Mouse (Mus musculus) thymus, adult 2 months (tissue): ENCODE measurements around the gene Vwa3b. TPM values are rescaled to one million over a fixed set of nuclear protein-coding genes. Genes with fewer than 3 reads are reported as not detected.

Source experiments
- DNase-seq: peaks from one replicate; pipeline ENCODE4 v3.0.0; 2021
- H3K27ac ChIP-seq: fragments of 200-500 bp; 2 replicates; pipeline ENCODE4 v1.5.1; 2012; ENCODE audit warnings: low read length, control low read depth; ENCODE audit not compliant: control insufficient read depth, insufficient read depth
- H3K27me3 ChIP-seq: fragments of 200-500 bp; 2 replicates; pipeline ENCODE4 v1.6.1; 2012; ENCODE audit warnings: mild to moderate bottlenecking, low read length, moderate library complexity, mixed read lengths; ENCODE audit not compliant: control insufficient read depth, insufficient read depth
- H3K36me3 ChIP-seq: fragments of 200-500 bp; 2 replicates; pipeline ENCODE4 v1.6.1; 2012; ENCODE audit warnings: mild to moderate bottlenecking, low read length, moderate library complexity; ENCODE audit not compliant: control insufficient read depth, insufficient read depth
- H3K4me1 ChIP-seq: fragments of 200-500 bp; replicated peaks from 2 replicates; pipeline ENCODE4 v1.6.1; 2012; ENCODE audit warnings: low read length; ENCODE audit not compliant: control insufficient read depth, insufficient read depth
- H3K4me3 ChIP-seq: fragments of 200-500 bp; 2 replicates; pipeline ENCODE4 v1.5.1; 2012; ENCODE audit warnings: mild to moderate bottlenecking, low read length, control low read depth, moderate library complexity; ENCODE audit not compliant: control insufficient read depth, insufficient read depth
- CTCF ChIP-seq: fragments of 200-500 bp; IDR thresholded peaks from 2 replicates; pipeline ENCODE4 v1.5.1; 2012; ENCODE audit warnings: mild to moderate bottlenecking, control low read depth, low read length, moderate library complexity, borderline replicate concordance; ENCODE audit not compliant: control insufficient read depth, poor library complexity, insufficient read depth; ENCODE audit errors: extremely low read depth
- POLR2A ChIP-seq: fragments of 200-500 bp; IDR thresholded peaks from 2 replicates; pipeline ENCODE4 v1.6.1; 2012; ENCODE audit warnings: mild to moderate bottlenecking, low read length, control low read depth, moderate library complexity; ENCODE audit not compliant: control insufficient read depth, poor library complexity, insufficient read depth; ENCODE audit errors: extremely low read depth
- WGBS: fragments of 180-500 bp; shearing (Covaris S2); methylation state at CpG from one replicate; pipeline ENCODE4 v1.1.7; 2018; 5-methylcytosine and 5-hydroxymethylcytosine counted together
- polyA plus RNA-seq: library from polyadenylated mRNA; depleted of rRNA; stranded (reverse); fragments of >200 nt; gene quantifications from 2 replicates; pipeline ENCODE4 v1.2.3, GENCODE M21; 2012

Gene Vwa3b
- polyA plus RNA-seq, 1 experiment, result 0.13 TPM

GRCm38 (mm10) chr1:37009880-37010279 lies 16.5 kb upstream of the Vwa3b start:
- H3K27ac ChIP-seq, result no peak overlapping the region
- 88% methylated on average over 10 of the region's 10 CpGs for WGBS
- DNase-seq, result no peak
- H3K36me3 ChIP-seq, result no peaks in the 10 kb centered on the region
- H3K4me3 ChIP-seq, result no peak overlapping the region
- H3K4me1 ChIP-seq, result no peaks in the 10 kb centered on the region
- no peaks in the 10 kb centered on the region for H3K27me3 ChIP-seq
- no peak for TF ChIP-seq POLR2A
- no peak for TF ChIP-seq CTCF

- no peak overlapping the region for H3K27ac ChIP-seq
- DNase-seq, result no peak
- 90% methylated on average over 3 of the region's 3 CpGs for WGBS
- H3K4me3 ChIP-seq, result no peak overlapping the region
- no peaks in the 10 kb centered on the region for H3K27me3 ChIP-seq
- TF ChIP-seq POLR2A (no peak), CTCF (no peak)
- H3K36me3 ChIP-seq, result no peaks in the 10 kb centered on the region
- no peaks in the 10 kb centered on the region for H3K4me1 ChIP-seq
Observed at GRCm38 (mm10) chr1:37011626-37012209, 14.7 kb upstream of the Vwa3b start.

- Histone ChIP-seq H3K4me3 (no peak overlapping the region), H3K36me3 (no peaks in the 10 kb centered on the region), H3K4me1 (no peaks in the 10 kb centered on the region), H3K27me3 (no peaks in the 10 kb centered on the region), H3K27ac (no peak overlapping the region)
- WGBS, result 71% methylated on average over 2 of the region's 2 CpGs
- TF ChIP-seq CTCF (no peak), POLR2A (no peak)
- DNase-seq, result no peak
Observed at GRCm38 (mm10) chr1:37013006-37013405, 13.4 kb upstream of the Vwa3b start.

GRCm38 (mm10) chr1:37013687-37014086 lies 12.7 kb upstream of the Vwa3b start:
- no peaks in the 10 kb centered on the region for H3K36me3 ChIP-seq
- H3K4me3 ChIP-seq, result no peak overlapping the region
- TF ChIP-seq CTCF (no peak), POLR2A (no peak)
- H3K4me1 ChIP-seq, result no peaks in the 10 kb centered on the region
- H3K27ac ChIP-seq, result no peak overlapping the region
- DNase-seq, result no peak
- 88% methylated on average over 7 of the region's 7 CpGs for WGBS
- no peaks in the 10 kb centered on the region for H3K27me3 ChIP-seq

- H3K36me3 ChIP-seq, result no peaks in the 10 kb centered on the region
- no peaks in the 10 kb centered on the region for H3K27me3 ChIP-seq
- H3K27ac ChIP-seq, result no peak overlapping the region
- no peaks in the 10 kb centered on the region; the same call in 1 of the 2 replicates for H3K4me1 ChIP-seq
- no peak for TF ChIP-seq POLR2A
- TF ChIP-seq CTCF, result no peak
- WGBS, result 93% methylated on average over 6 of the region's 6 CpGs
- DNase-seq, result no peak
- H3K4me3 ChIP-seq, result no peak overlapping the region
Observed at GRCm38 (mm10) chr1:37019017-37019416, 7.4 kb upstream of the Vwa3b start.

- H3K36me3 ChIP-seq, result no peaks in the 10 kb centered on the region
- WGBS, result 71% methylated on average over 2 of the region's 2 CpGs
- peak; percentile 9 for DNase-seq
- H3K4me1 ChIP-seq, result no peaks in the 10 kb centered on the region; the same call in 1 of the 2 replicates
- H3K27ac ChIP-seq, result no peak overlapping the region
- H3K4me3 ChIP-seq, result no peak overlapping the region
- H3K27me3 ChIP-seq, result no peaks in the 10 kb centered on the region
- TF ChIP-seq POLR2A (no peak), CTCF (no peak)
Observed at GRCm38 (mm10) chr1:37022704-37023103, 3.7 kb upstream of the Vwa3b start.

GRCm38 (mm10) chr1:37024736-37025135 lies 1.7 kb upstream of the Vwa3b start:
- TF ChIP-seq POLR2A (no peak), CTCF (no peak)
- Histone ChIP-seq H3K4me1 (peaks cover 7% of the 10 kb centered on the region), H3K36me3 (no peaks in the 10 kb centered on the region), H3K27ac (no peak overlapping the region), H3K27me3 (no peaks in the 10 kb centered on the region), H3K4me3 (no peak overlapping the region)
- 97% methylated on average over 7 of the region's 7 CpGs for WGBS
- DNase-seq, result no peak
